Mouse (Mus musculus) kidney, postnatal 25 days (tissue): Measurements from ENCODE around the gene Crocc.
A peak's percentile ranks its signal among the peaks of the same experiment; 100 is the strongest.

Source experiments
- DNase-seq, 2 experiments: peaks; one replicate each; pipeline ENCODE4 v3.0.0; 2021; ENCODE audit warnings: mixed read lengths in 2 of 2

The Crocc gene

GRCm38 (mm10) chr4:141060426-141061301 is at the start of gene Crocc:
Crocc (minus strand) TSS chr4:141060550.
- DNase-seq, result peak; percentile 99 to 100

GRCm38 (mm10) chr4:141108196-141108732 is 47.9 kb upstream of the Crocc start:
- DNase-seq, result no peak

DNA sequence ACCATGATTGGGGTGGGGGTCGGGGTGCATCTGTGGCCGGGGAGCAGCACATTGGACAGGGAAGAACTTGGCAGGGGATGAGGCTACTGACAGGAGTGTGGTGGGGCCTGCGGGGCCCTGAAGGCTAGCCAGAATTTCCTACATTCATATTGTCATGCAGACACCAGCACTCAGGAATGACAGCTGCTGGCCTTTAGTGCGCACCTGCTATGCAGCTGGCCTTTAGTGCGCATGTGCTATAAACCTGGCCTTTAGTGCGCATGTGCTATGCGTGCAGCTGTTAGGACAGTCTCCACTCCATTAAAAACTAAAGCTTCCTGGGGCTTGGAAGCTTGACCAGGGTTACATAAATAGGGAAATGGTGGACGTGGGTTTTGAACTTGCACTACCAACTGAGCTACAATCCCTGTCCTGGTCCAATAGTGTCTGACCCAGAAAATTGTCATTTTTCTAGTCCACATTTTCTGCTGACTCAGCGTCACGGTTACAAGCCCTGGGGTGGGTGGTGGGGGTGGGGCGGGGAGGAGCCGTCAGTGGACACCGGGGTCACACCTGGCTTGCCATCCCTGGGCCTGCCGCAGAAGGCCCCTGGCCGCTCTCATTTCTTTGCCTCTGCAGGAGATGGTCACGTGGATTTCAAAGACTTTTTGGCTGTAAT is 46.3 kb upstream of the Crocc start:
- no peak for DNase-seq

GRCm38 (mm10) chr4:141101855-141102254 is 41.5 kb upstream of the Crocc start:
- DNase-seq, result peak; percentile 46 to 63

DNA sequence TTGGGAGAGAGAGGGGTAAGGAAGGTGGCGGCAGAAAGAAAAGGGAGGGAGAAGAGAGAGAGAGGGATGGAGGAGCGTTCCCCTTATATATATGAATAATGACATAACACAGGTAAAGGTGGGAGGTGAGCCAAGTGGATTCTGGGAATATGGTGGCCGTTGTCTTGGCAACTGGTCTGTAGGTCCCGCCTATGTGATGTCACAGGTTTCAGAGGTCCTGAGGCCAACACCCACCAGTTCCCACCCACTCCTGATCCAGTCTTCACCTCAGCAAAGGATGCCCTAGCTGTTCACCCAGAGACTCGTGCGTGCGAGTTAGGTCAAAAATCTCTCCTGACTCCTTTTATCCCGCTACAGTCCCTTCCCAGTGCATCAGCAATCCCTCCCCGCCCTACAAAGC is 40.9 kb upstream of the Crocc start:
- DNase-seq, result no peak

DNA sequence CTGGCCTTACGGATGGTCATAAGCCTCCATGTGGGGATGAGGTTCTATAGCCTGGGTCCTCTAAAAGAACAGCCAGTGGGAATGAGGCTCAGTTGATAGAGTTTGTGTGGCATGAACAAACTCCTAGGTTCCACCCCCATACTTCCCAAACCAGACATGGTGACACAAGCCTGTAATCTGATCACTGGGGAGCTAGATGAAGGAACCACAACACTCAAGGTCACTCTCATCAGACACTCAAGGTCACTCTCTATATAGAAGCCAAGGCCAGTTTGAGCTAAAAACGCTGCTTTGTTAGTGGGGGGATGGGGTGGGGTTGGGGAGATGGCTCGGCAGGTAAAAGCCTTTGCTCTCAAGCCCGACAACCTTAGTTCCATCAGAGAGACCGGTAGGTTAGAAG is 39.6 kb upstream of the Crocc start:
- no peak for DNase-seq

DNA sequence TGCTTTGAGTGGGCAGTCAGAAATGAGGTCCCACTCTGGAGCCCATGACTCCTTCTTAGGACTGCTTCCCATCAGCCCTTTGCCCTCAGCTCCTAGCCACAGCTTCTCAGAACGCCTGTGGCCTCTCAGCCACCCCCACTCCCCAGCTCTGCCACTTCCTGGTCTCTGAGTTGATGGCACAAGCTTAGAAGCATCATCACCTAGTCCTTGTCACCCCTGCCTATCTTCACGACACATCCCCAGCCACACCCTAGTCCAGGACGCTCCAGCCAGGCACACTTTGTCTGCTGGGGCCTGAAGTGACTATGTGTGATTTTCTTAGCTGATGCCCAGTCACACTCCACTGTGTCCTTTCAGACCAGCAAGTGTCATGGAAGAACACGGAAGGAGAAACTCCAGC is 38.6 kb upstream of the Crocc start:
- no peak for DNase-seq

- no peak for DNase-seq
These were observed 36.4 kb upstream of the Crocc start for GRCm38 (mm10) chr4:141096710-141097109.

DNA sequence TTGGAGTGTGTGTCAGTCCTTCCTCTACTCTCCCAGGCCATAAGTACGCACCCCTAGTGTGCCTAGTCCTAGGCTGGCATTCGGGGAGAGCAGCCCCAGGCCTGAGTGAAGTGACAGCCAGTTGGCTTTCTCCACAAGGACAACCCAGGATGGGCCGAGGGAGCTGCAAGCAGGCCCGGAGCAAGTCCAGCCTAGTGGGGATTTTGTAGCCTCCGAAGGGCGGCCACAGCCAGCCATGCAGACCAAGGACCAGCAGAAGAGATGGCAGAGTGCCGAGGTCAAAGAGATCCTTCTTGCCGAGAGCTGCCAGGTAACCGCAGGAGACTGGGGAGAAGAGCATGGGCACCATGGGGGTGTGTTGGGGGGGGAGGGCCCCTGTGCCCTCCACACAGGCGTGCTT is 34.7 kb upstream of the Crocc start:
- DNase-seq, result peak; percentile 52 to 73

- no peak for DNase-seq
These were observed 28.4 kb upstream of the Crocc start for GRCm38 (mm10) chr4:141088714-141089113.

DNA sequence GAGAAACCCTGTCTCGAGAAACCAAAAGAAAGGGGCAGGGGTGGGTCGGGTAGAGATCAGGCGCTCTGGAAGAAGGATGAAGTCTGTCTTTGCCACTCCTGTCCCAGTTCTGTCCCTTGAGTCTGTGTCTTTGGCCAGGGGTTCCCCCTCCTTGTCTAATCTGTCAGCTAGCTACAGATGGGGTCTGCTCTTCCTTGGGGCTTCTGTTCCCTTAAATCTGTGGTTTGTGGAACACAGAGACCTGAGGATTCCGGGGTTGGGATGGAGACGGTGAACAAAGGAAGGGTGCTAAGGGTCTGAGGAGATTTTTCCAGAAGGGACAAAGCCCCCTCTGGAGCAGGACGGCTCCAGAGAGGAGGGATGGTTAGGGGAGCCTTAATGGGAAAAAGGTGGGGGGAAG is 27.7 kb upstream of the Crocc start, which contains the start of gene Spata21:
Gene Spata21 (plus strand): TSS at position 301 of the 400 bp plus-strand sequence.
- DNase-seq, result no peak

GRCm38 (mm10) chr4:141086862-141087261 is 26.5 kb upstream of the Crocc start:
- peak in 1 of 2 experiments; percentile 39 for DNase-seq

DNA sequence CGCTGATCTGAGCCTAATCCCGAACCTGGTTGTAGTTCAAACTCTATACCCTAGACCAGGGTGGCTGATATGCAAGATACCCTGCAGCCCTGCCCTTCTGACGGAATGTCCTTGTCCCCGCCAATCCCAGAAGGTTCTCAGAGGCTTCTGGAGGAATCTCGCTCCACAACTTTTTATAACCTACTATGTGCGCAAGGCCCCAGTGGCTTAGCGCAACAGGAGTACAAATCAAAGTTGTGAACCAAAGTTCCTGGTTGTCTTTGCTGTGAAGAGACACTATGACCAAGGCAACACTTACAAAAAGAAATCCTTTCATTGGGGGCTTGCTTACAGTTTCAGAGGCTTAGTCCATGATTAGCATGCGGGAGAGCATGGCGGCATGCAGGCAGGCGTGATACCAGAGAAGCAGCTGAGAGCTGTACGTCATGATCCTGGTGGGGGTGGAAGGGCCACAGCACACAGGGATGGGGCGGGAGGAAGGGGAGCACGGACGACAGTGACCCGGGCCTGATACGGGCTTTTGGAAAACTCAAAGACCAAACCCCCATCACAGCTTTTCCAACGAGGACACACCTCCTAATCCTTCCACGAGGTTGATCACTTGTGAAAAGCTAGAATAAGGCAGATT is 18.3 kb upstream of the Crocc start:
- peak in 1 of 2 experiments; percentile 29 for DNase-seq

GRCm38 (mm10) chr4:141077681-141078509 is 17.5 kb upstream of the Crocc start, which contains the start of gene Necap2:
Necap2 (minus strand) TSS chr4:141078357.
- peak; percentile 96 for DNase-seq

DNA sequence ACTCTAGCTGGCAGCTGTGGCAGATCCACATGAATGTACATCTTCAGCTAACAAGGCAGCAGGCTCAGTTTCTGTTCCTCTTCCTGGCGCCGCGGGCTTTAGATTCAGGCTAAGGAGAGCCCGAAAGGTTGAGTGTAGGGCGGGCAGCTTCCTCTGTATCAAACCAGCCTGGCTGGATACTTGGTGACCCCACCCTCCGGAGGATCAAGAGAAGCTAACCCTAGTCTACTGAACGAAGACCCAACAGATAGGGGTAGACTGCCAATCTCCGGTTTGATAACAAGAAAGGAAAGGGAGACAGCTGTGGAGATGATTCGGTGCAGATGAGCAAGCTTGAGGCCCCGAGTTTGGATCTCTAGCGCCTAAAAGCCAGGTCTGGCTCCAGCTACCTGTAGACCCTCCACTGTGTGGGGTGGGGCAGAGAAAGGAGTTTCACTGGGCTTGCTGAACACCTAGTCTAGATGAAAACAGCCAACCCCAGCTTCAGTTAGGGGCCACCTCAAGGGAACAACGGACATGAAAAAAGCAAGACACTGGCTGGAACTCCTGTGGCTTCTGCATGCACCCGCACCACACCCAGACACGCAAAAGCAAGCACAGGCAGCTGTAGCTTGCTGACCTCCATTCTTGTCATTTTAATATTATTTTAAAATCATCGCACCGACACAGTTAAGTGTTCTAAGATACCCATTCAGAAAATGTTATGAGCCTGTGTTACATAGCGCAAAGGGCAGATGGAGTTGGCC is 16.6 kb upstream of the Crocc start:
- peak in 1 of 2 experiments; percentile 35 for DNase-seq

DNA sequence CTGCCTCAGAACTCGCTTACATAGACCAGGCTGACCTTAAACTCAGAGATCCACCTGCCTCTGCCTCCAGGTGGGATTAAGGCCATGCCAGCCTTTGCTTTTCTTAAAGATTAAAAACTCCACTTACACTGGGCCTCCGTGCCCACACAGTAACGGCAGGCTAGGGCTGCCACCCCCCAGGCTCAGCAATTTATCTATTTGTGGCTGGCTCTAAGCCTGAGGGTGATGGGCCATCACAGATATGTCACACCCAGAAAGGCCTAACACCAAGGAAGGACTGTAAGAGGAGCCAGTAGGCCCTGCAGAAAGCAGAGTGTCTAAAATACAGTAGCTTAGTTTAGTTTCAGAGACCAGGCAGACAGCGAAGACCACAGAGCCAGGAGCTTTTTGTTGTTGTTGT is 13.8 kb upstream of the Crocc start:
- DNase-seq, result peak in 1 of 2 experiments; percentile 26

DNA sequence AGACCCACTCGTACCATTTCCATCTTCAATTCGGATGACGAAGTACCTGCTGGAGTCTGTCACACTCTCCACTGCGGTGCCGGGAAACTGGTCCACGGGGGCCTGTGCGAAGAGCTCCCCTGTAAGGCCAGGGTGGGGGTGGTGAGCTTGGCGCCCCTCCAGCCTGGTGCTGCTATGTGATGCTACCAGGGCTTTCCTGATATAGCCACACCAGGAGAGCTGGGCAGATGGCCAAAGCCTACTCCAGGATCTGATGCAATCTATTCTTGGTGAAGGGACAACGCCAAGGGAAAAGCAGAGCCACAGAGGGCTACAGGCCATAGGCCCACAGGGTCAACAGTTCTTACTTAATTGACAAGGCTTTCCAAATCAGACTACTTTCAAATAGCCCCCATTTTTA is 13.3 kb upstream of the Crocc start:
- peak; percentile 58 for DNase-seq

GRCm38 (mm10) chr4:141072502-141072901 is 12.2 kb upstream of the Crocc start:
- DNase-seq, result peak in 1 of 2 experiments; percentile 33

DNA sequence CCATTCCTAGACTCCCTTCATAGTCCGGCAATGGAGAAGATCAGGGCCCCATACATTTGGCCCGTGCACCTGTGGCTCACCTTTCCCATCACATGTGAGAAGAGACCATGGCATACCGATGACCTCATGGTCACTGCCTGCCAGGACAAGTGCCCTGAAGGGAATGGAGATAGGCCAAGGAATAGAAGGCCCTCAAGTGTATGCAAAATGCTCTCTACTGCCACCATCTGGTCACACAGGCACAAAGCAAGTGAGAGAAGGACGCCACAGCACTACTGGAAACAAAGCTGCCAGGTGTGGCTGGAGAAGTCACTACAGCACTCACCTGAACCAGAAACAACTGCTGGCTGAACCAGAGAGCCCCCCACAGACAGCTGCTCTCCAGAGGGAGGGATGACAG is 9.4 kb upstream of the Crocc start:
- peak; percentile 65 to 67 for DNase-seq

DNA sequence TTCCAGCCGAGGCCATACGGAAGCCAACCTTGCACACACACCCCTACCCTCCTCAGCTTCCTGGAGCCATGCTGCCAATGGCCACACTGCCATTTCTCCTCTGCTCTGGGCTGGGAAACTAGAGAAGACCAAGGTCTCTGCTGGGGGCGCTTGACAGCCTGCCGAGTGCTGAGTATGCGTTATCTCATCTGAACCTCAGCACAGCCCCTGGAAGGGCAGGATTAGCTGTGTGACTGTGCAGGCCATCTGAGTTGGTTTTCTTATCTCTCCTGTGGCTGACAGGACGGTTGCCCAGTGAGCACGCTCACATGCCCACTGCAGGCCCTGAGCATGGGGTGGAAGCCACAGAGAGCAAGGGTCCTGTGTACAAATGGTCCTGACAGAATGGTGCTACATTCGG is 8.3 kb upstream of the Crocc start:
- peak in 1 of 2 experiments; percentile 45 for DNase-seq

DNA sequence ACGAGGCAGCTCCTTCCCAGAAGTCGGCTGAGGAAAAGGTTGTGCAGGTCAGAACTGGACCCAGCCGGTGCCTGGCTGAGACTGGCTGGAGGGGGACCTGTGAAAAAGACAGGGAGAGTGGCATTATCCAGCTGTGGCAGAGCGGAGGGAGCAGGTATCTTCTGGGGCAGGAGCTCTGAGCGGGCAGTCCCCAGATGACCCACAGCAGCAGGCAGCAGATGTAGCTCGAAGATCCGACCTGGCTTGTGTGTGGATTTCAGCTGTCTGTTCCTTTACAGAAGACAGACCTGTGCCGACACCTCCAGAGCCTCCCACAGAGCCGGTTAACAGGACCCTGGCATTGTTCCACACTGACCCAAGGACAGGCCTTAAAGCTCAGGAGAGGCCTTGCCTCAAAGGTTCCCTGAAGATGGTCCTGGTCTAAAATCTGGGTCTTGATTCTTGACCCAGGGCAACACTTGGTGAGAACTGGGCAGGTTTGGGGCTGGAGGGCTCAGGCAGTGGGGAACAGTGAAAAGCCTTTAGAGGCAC is 7.2 kb upstream of the Crocc start:
- peak in 1 of 2 experiments; percentile 57 for DNase-seq
